Mouse (Mus musculus) kidney, postnatal 0 days (tissue): ENCODE data around the gene Kif26b. TPM values are rescaled to one million over a fixed set of nuclear protein-coding genes. Genes with fewer than 3 reads are reported as not detected.

ENCODE experiments used
- ATAC-seq: fragments of 200-750 bp; cut with Nextera tagmentation; replicated peaks from 2 replicates; pipeline ENCODE4 v1.8.0; 2017; ENCODE audit warnings: low read depth, moderate number of reproducible peaks, moderate TSS enrichment, moderate library complexity; ENCODE audit not compliant: low FRiP score
- DNase-seq: peaks from one replicate; pipeline ENCODE4 v3.0.0-alpha.2; 2016; ENCODE audit warnings: low spot score
- H3K27ac ChIP-seq: fragments of 300-500 bp; sonication (generic); 2 replicates; pipeline ENCODE4 v1.5.1; 2014; ENCODE audit warnings: mild to moderate bottlenecking
- H3K27me3 ChIP-seq: fragments of 300-500 bp; sonication (generic); 2 replicates; pipeline ENCODE4 v1.6.1; 2014; ENCODE audit warnings: low read length, mixed read lengths; ENCODE audit not compliant: insufficient read depth
- H3K36me3 ChIP-seq: fragments of 300-500 bp; sonication (generic); 2 replicates; pipeline ENCODE4 v1.6.1; 2014; ENCODE audit warnings: low read length, mixed read lengths; ENCODE audit not compliant: insufficient read depth
- H3K4me1 ChIP-seq: fragments of 300-500 bp; sonication (generic); replicated peaks from 2 replicates; pipeline ENCODE4 v1.6.1; 2014; ENCODE audit warnings: antibody characterized with exemption, low read length, mixed read lengths; ENCODE audit not compliant: insufficient read depth
- H3K4me2 ChIP-seq: fragments of 300-500 bp; sonication (generic); 2 replicates; pipeline ENCODE4 v1.6.1; 2014; ENCODE audit warnings: mild to moderate bottlenecking, low read length, moderate library complexity, mixed read lengths
- H3K4me3 ChIP-seq: fragments of 300-500 bp; sonication (generic); replicated peaks from 2 replicates; pipeline ENCODE4 v1.5.1; 2014; ENCODE audit warnings: low read depth, low read length
- H3K9ac ChIP-seq: fragments of 300-500 bp; sonication (generic); 2 replicates; pipeline ENCODE4 v1.6.1; 2014; ENCODE audit warnings: low read depth, low read length
- H3K9me3 ChIP-seq: fragments of 300-500 bp; sonication (generic); replicated peaks from 2 replicates; pipeline ENCODE4 v1.6.1; 2016; ENCODE audit warnings: low read length, inconsistent platforms, mixed read lengths
- CTCF ChIP-seq: IDR thresholded peaks from 2 replicates; pipeline ENCODE4 v1.5.1; 2016; ENCODE audit warnings: antibody characterized with exemption, low read depth, mild to moderate bottlenecking, moderate library complexity
- WGBS: fragments of 180-500 bp; shearing (Covaris S2); extraction: QIAGEN DNeasy Blood & Tissue Kit; methylation state at CpG from one replicate; pipeline ENCODE4 v1.1.7; 2014; 5-methylcytosine and 5-hydroxymethylcytosine counted together
- polyA plus RNA-seq: library from polyadenylated mRNA; unstranded; fragments of >200 nt; fragmentation: Nextera tagmentation; extraction: Ambion mirVana; gene quantifications from 2 replicates; pipeline ENCODE4 v1.2.1, GENCODE M21; 2015

Kif26b gene
- polyA plus RNA-seq, 1 experiment from 2014 or later, result 6.4 TPM

GRCm38 (mm10) chr1:178878676-178879075 lies 349.8 kb downstream of the Kif26b start:
- TF ChIP-seq CTCF, result no peak
- no peak overlapping the region for H3K27ac ChIP-seq
- 39% methylated on average over 1 of the region's 1 CpGs for WGBS
- no peaks in the 10 kb centered on the region for H3K4me1 ChIP-seq
- H3K36me3 ChIP-seq, result no peaks in the 10 kb centered on the region
- H3K4me2 ChIP-seq, result no peak overlapping the region
- ATAC-seq (no peak), DNase-seq (no peak)
- H3K4me3 ChIP-seq, result no peak overlapping the region
- H3K27me3 ChIP-seq, result no peaks in the 10 kb centered on the region
- H3K9me3 ChIP-seq, result no peaks in the 10 kb centered on the region
- H3K9ac ChIP-seq, result no peak overlapping the region

- WGBS, result 82% methylated on average over 7 of the region's 7 CpGs
- ATAC-seq (no peak), DNase-seq (no peak)
- no peak overlapping the region for H3K4me3 ChIP-seq
- no peaks in the 10 kb centered on the region for H3K9me3 ChIP-seq
- no peaks in the 10 kb centered on the region for H3K4me1 ChIP-seq
- no peak overlapping the region for H3K27ac ChIP-seq
- no peaks in the 10 kb centered on the region; the same call in 1 of the 2 replicates for H3K36me3 ChIP-seq
- H3K4me2 ChIP-seq, result no peak overlapping the region
- TF ChIP-seq CTCF, result no peak
- no peak overlapping the region for H3K9ac ChIP-seq
- no peaks in the 10 kb centered on the region for H3K27me3 ChIP-seq
Observed at GRCm38 (mm10) chr1:178880905-178881304, 352.0 kb downstream of the Kif26b start.

- Histone ChIP-seq H3K27ac (no peak overlapping the region), H3K4me3 (no peak overlapping the region), H3K4me1 (no peaks in the 10 kb centered on the region), H3K36me3 (no peaks in the 10 kb centered on the region; the same call in 1 of the 2 replicates), H3K9ac (no peak overlapping the region), H3K9me3 (no peaks in the 10 kb centered on the region), H3K4me2 (no peak overlapping the region), H3K27me3 (no peaks in the 10 kb centered on the region)
- no peak for TF ChIP-seq CTCF
- DNase-seq (no peak), ATAC-seq (no peak)
- 79% methylated on average over 5 of the region's 5 CpGs for WGBS
Observed at GRCm38 (mm10) chr1:178886671-178887070, 357.7 kb downstream of the Kif26b start.

- H3K36me3 ChIP-seq, result no peaks in the 10 kb centered on the region
- ATAC-seq (no peak), DNase-seq (no peak)
- no peak overlapping the region for H3K4me2 ChIP-seq
- no peaks in the 10 kb centered on the region for H3K4me1 ChIP-seq
- no peak for TF ChIP-seq CTCF
- no peaks in the 10 kb centered on the region for H3K9me3 ChIP-seq
- no peak overlapping the region for H3K9ac ChIP-seq
- WGBS, result 93% methylated on average over 6 of the region's 6 CpGs
- H3K4me3 ChIP-seq, result no peak overlapping the region
- no peaks in the 10 kb centered on the region for H3K27me3 ChIP-seq
- H3K27ac ChIP-seq, result no peak overlapping the region
Observed at GRCm38 (mm10) chr1:178892376-178892775, 363.5 kb downstream of the Kif26b start.

- DNase-seq (no peak), ATAC-seq (no peak)
- H3K4me2 ChIP-seq, result no peak overlapping the region
- TF ChIP-seq CTCF, result no peak
- H3K27ac ChIP-seq, result no peak overlapping the region
- no peak overlapping the region for H3K9ac ChIP-seq
- no peaks in the 10 kb centered on the region for H3K4me1 ChIP-seq
- no peak overlapping the region for H3K4me3 ChIP-seq
- H3K36me3 ChIP-seq, result no peaks in the 10 kb centered on the region
- no peaks in the 10 kb centered on the region for H3K27me3 ChIP-seq
- WGBS, result 88% methylated on average over 11 of the region's 11 CpGs
- no peaks in the 10 kb centered on the region for H3K9me3 ChIP-seq
Observed at GRCm38 (mm10) chr1:178893229-178894080, 364.5 kb downstream of the Kif26b start.

- H3K27me3 ChIP-seq, result no peaks in the 10 kb centered on the region
- H3K27ac ChIP-seq, result no peak overlapping the region
- DNase-seq (no peak), ATAC-seq (no peak)
- no peaks in the 10 kb centered on the region for H3K4me1 ChIP-seq
- TF ChIP-seq CTCF, result no peak
- H3K36me3 ChIP-seq, result no peaks in the 10 kb centered on the region
- no peak overlapping the region for H3K9ac ChIP-seq
- no peak overlapping the region for H3K4me3 ChIP-seq
- H3K9me3 ChIP-seq, result no peaks in the 10 kb centered on the region
- H3K4me2 ChIP-seq, result no peak overlapping the region
- WGBS, result 93% methylated on average over 3 of the region's 3 CpGs
Observed at GRCm38 (mm10) chr1:178894081-178894401, 365.1 kb downstream of the Kif26b start.
